Mouse (Mus musculus): ENCODE measurements around the gene F2r. TPM values are rescaled to one million over a fixed set of nuclear protein-coding genes. Genes with fewer than 3 reads are reported as not detected.

Gene F2r
- polyA plus RNA-seq, 1 experiment = 23.6 TPM

DNA sequence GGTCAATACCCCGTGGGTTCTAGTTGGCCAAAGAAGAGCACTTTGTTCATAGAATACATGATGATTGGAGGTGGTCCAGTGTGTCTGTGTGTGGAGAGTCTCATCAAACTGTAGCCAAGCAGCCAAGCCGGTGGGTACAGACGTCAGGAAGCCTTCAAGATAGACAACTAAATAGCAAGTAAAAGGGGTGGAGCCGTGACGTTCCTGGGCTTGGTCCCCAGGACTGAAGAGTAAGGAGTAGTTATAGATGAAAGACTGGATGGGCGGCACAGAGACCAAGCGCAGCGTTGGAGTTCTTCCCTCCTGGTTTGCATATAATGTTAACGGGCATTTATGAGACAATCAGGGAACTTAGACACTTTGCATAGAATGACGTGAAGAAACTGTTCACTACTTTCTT, 6.0 kb downstream of the F2r start:
- TF ChIP-seq MYOD1 (IDR thresholded peaks at IDR 0.05; ENCODE audit: control insufficient read depth in 1 of 3, insufficient read length in 2 of 3, low read depth in 2 of 3) (no peak), MAX (IDR thresholded peaks at IDR 0.05; ENCODE audit: low read depth) (no peak), USF1 (IDR thresholded peaks at IDR 0.05; ENCODE audit: low read depth) (no peak), POLR2AphosphoS2 (IDR thresholded peaks at IDR 0.05; ENCODE audit: insufficient read length, low read depth) (no peak), E2F4 (IDR thresholded peaks at IDR 0.05; ENCODE audit: insufficient read depth) (no peak), POLR2A (IDR thresholded peaks at IDR 0.05; ENCODE audit: insufficient read length, low read depth) (no peak), TCF12 (IDR thresholded peaks at IDR 0.05; ENCODE audit: insufficient read depth, poor library complexity, severe bottlenecking) (no peak), TCF3 (IDR thresholded peaks at IDR 0.05; ENCODE audit: insufficient read length, low read depth) (no peak), SRF (IDR thresholded peaks at IDR 0.05; ENCODE audit: control insufficient read depth, insufficient read length, low read depth) (no peak), REST (IDR thresholded peaks at IDR 0.05; ENCODE audit: insufficient read depth, insufficient read length) (no peak), CEBPB (IDR thresholded peaks at IDR 0.05; ENCODE audit: insufficient read depth, poor library complexity, severe bottlenecking) (no peak), MYOG (IDR thresholded peaks at IDR 0.05; ENCODE audit: control insufficient read depth in 1 of 3, insufficient read depth in 1 of 3, insufficient read length in 2 of 3, low read depth in 2 of 3) (no peak)
- Histone ChIP-seq H3K4me2 (ENCODE audit: low read depth) (no peak overlapping the region), H3ac (ENCODE audit: control insufficient read depth, insufficient read length) (no peak overlapping the region), H3K27me3 (ENCODE audit: control insufficient read depth, insufficient read depth, insufficient read length) (no peaks in the 10 kb centered on the region), H3K79me2 (ENCODE audit: control insufficient read depth, insufficient read depth) (peaks cover 98% of the 10 kb centered on the region), H3K36me3 (ENCODE audit: control insufficient read depth, insufficient read depth) (peaks cover 6% of the 10 kb centered on the region), H3K4me3 (no peak overlapping the region)

DNA sequence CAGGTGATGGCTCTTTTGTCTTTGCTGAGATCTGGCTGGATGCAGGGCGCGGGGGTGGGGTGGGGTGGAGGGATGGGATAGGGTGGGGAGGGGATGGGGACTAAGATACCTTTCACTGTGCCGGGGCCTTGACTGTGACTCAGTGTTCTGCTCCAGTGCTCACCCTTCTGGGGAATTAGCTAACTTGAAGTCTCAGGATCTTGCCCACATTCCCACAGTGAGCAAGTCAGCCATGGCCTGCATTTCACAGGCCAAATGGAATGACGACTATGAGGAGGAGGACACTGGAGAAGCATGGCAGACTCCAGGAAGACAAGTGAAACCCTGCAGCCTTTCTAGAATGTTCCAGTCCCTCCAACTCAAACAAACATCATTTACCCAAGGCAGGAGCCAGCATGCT, 6.5 kb downstream of the F2r start:
- Histone ChIP-seq H3K36me3 (ENCODE audit: control insufficient read depth, insufficient read depth) (peaks cover 11% of the 10 kb centered on the region), H3ac (ENCODE audit: control insufficient read depth, insufficient read length) (no peak overlapping the region), H3K27me3 (ENCODE audit: control insufficient read depth, insufficient read depth, insufficient read length) (no peaks in the 10 kb centered on the region), H3K4me3 (no peak overlapping the region), H3K4me2 (ENCODE audit: low read depth) (no peak overlapping the region), H3K79me2 (ENCODE audit: control insufficient read depth, insufficient read depth) (peaks cover 98% of the 10 kb centered on the region)
- TF ChIP-seq E2F4 (IDR thresholded peaks at IDR 0.05; ENCODE audit: insufficient read depth) (no peak), TCF12 (IDR thresholded peaks at IDR 0.05; ENCODE audit: insufficient read depth, poor library complexity, severe bottlenecking) (no peak), SRF (IDR thresholded peaks at IDR 0.05; ENCODE audit: control insufficient read depth, insufficient read length, low read depth) (no peak), POLR2A (IDR thresholded peaks at IDR 0.05; ENCODE audit: insufficient read length, low read depth) (no peak), CEBPB (IDR thresholded peaks at IDR 0.05; ENCODE audit: insufficient read depth, poor library complexity, severe bottlenecking) (no peak), MAX (IDR thresholded peaks at IDR 0.05; ENCODE audit: low read depth) (no peak), MYOG (IDR thresholded peaks at IDR 0.05; ENCODE audit: control insufficient read depth in 1 of 3, insufficient read depth in 1 of 3, insufficient read length in 2 of 3, low read depth in 2 of 3) (no peak), REST (IDR thresholded peaks at IDR 0.05; ENCODE audit: insufficient read depth, insufficient read length) (no peak), MYOD1 (IDR thresholded peaks at IDR 0.05; ENCODE audit: control insufficient read depth in 1 of 3, insufficient read length in 2 of 3, low read depth in 2 of 3) (no peak), POLR2AphosphoS2 (IDR thresholded peaks at IDR 0.05; ENCODE audit: insufficient read length, low read depth) (no peak), TCF3 (IDR thresholded peaks at IDR 0.05; ENCODE audit: insufficient read length, low read depth) (no peak), USF1 (IDR thresholded peaks at IDR 0.05; ENCODE audit: low read depth) (no peak)

DNA sequence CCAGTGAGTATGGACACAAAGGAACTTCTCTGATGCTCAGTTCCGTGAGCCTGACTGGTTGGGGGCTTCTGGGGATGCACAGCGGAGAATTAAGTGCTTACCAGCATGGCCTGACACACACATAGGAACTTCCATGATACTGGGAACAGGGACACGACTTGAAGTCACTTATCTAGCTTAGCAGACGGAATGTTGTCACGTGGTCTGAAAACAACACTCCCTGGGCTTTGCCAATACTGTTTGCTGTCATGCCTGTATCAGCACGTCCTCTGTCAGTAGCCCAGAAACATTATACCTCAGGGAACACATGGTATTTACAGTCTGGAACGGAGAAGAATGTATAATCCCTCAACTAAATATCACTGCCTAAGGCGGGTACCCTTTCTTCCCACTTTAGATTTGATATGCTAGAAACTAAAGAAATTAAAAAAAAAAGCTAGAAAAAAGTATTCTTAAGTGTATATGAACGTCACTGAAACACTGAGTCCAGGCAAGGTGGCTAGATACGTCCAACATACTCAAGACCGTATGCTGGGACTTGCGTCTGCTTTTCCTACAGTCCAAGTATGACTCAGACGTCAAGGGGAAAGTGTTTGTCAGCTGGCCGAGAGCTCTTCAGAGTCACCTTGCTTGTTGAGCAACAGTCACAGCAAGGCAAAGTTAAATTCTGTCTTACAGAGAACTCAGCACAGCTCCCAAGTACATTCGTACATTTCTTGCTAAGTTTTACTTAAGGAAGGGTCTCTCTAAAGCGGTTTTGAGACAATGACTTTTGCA, 7.3 kb downstream of the F2r start:
- Histone ChIP-seq H3K36me3 (ENCODE audit: control insufficient read depth, insufficient read depth) (peaks cover 11% of the 10 kb centered on the region), H3K4me3 (no peak overlapping the region)
- TF ChIP-seq MAX (IDR thresholded peaks at IDR 0.05; ENCODE audit: low read depth) = no peak
- TF ChIP-seq SRF (IDR thresholded peaks at IDR 0.05; ENCODE audit: control insufficient read depth, insufficient read length, low read depth) = no peak
- TF ChIP-seq MYOD1 (IDR thresholded peaks at IDR 0.05; ENCODE audit: control insufficient read depth in 1 of 3, insufficient read length in 2 of 3, low read depth in 2 of 3) = no peak
- no peak for TF ChIP-seq TCF3 (IDR thresholded peaks at IDR 0.05; ENCODE audit: insufficient read length, low read depth)

DNA sequence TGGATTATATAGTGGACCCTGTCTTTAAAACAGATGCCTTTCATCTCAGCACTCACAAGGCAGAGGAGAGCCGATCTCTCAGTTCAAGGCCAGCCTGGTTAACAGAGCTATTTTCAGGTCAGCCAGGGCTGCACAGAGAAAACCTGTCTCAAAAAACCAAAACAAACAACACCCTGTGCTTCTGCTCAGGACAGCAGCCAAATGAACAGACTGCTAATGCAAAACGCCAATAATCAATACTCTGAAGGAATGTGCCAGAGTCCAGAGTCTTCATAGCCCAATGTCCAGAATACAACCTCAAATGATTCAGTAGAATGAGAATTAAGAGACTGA, 9.2 kb downstream of the F2r start:
- peaks cover 15% of the 10 kb centered on the region for H3K36me3 ChIP-seq (ENCODE audit: control insufficient read depth, insufficient read depth)

More for the DNA sequence above, 7.3 kb downstream of the F2r start:
- H3K79me2 ChIP-seq (ENCODE audit: control insufficient read depth, insufficient read depth) = peaks cover 96% of the 10 kb centered on the region
- no peak overlapping the region for H3ac ChIP-seq (ENCODE audit: control insufficient read depth, insufficient read length)
- H3K27me3 ChIP-seq (ENCODE audit: control insufficient read depth, insufficient read depth, insufficient read length) = no peaks in the 10 kb centered on the region
- H3K4me2 ChIP-seq (ENCODE audit: low read depth) = no peak overlapping the region

More for the DNA sequence above, 9.2 kb downstream of the F2r start:
- Histone ChIP-seq H3K27me3 (ENCODE audit: control insufficient read depth, insufficient read depth, insufficient read length) (no peaks in the 10 kb centered on the region), H3K4me2 (ENCODE audit: low read depth) (peak overlapping the region; percentile 5), H3K79me2 (ENCODE audit: control insufficient read depth, insufficient read depth) (peaks cover 89% of the 10 kb centered on the region), H3K4me3 (no peak overlapping the region), H3ac (ENCODE audit: control insufficient read depth, insufficient read length) (no peak overlapping the region)
- TF ChIP-seq E2F4 (IDR thresholded peaks at IDR 0.05; ENCODE audit: insufficient read depth) (no peak), USF1 (IDR thresholded peaks at IDR 0.05; ENCODE audit: low read depth) (no peak), MYOD1 (IDR thresholded peaks at IDR 0.05; ENCODE audit: control insufficient read depth in 1 of 3, insufficient read length in 2 of 3, low read depth in 2 of 3) (no peak), POLR2AphosphoS2 (IDR thresholded peaks at IDR 0.05; ENCODE audit: insufficient read length, low read depth) (no peak), TCF3 (IDR thresholded peaks at IDR 0.05; ENCODE audit: insufficient read length, low read depth) (no peak), TCF12 (IDR thresholded peaks at IDR 0.05; ENCODE audit: insufficient read depth, poor library complexity, severe bottlenecking) (no peak), CEBPB (IDR thresholded peaks at IDR 0.05; ENCODE audit: insufficient read depth, poor library complexity, severe bottlenecking) (no peak), SRF (IDR thresholded peaks at IDR 0.05; ENCODE audit: control insufficient read depth, insufficient read length, low read depth) (no peak), MAX (IDR thresholded peaks at IDR 0.05; ENCODE audit: low read depth) (no peak), REST (IDR thresholded peaks at IDR 0.05; ENCODE audit: insufficient read depth, insufficient read length) (no peak), POLR2A (IDR thresholded peaks at IDR 0.05; ENCODE audit: insufficient read length, low read depth) (no peak), MYOG (IDR thresholded peaks at IDR 0.05; ENCODE audit: control insufficient read depth in 1 of 3, insufficient read depth in 1 of 3, insufficient read length in 2 of 3, low read depth in 2 of 3) (no peak)

All from myocyte (in vitro differentiated cells).